Mouse (Mus musculus): ENCODE results near the gene Comt.

Gene Comt

DNA sequence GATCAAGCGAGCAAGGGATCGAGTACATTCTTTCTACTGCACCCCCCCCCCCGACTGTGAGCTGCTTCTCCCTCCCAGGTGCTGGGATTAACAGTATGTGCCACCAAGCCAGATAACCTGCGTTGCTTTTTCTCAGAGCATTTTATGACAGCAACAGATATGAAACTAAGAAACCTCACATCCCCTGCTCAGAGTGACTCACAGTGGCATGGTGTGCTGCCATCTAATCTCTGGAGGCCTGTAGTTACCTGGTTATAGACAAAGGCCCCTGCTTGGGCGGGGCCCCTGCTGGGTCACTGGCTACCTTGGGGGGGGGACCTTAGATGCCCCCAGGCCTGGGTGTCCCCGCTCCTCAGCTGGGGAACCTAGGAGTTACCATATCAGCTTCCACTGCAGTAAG is 68.7 kb downstream of the Comt start:
- DNase-seq (ENCODE audit: low spot score in 2 of 2) = no peak

DNA sequence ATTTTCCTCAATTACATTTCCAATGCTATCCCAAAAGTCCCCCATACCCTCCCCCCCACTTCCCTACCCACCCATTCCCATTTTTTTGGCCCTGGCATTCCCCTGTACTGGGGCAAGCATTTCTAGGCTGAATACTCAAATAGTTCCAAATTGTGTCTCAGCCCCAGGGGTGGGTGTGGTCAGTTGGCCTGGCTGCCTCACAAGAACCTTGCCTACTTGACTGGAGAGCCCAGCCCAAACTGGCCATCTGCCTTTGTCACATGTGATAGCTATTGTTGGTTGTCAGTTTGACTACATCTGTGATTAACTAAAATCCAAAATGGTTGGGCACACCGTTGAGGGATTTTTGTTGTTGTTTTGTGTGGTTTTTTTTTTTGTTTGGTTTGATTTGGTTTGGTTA is 69.7 kb downstream of the Comt start:
- no peak for DNase-seq (ENCODE audit: low spot score in 2 of 2)
